Mouse (Mus musculus): ENCODE results near the gene Nup93.

- no peak for TF ChIP-seq CTCF (IDR thresholded peaks at IDR 0.05; ENCODE audit: extremely low read depth, insufficient read depth, low read length)
- no peak for TF ChIP-seq POLR2A (IDR thresholded peaks at IDR 0.05; ENCODE audit: extremely low read depth, insufficient read depth, low read length)
Observed at GRCm38 (mm10) chr8:94282453-94282985, 68.2 kb downstream of the Nup93 start.

Measured in cortical plate, adult 2 months (tissue).